Mouse (Mus musculus) G1E (cell line): ENCODE measurements around the gene Trem3. TPM values are rescaled to one million over a fixed set of nuclear protein-coding genes. Genes with fewer than 3 reads are reported as not detected.

Source experiments
- ATAC-seq: 2 replicates; pipeline ENCODE4 v1.8.0; 2016; ENCODE audit warnings: mild to moderate bottlenecking; ENCODE audit not compliant: insufficient number of reproducible peaks, poor library complexity, low FRiP score, severe bottlenecking; ENCODE audit errors: extremely low read depth
- DNase-seq: peaks from one replicate; pipeline ENCODE4 v3.0.0; 2012; ENCODE audit warnings: low spot score
- H3K27me3 ChIP-seq: 2 replicates; pipeline ENCODE4 v1.6.1; 2012; ENCODE audit warnings: mild to moderate bottlenecking, low read length, inconsistent platforms; ENCODE audit not compliant: insufficient read depth
- H3K36me3 ChIP-seq: replicated peaks from 2 replicates; pipeline ENCODE3; 2012; ENCODE audit warnings: mild to moderate bottlenecking, inconsistent platforms
- H3K4me1 ChIP-seq: 2 replicates; pipeline ENCODE4 v1.6.1; 2012; ENCODE audit warnings: low read depth, low read length, inconsistent platforms, mixed read lengths; ENCODE audit not compliant: insufficient read depth
- H3K4me3 ChIP-seq: 2 replicates; pipeline ENCODE4 v1.5.1; 2012; ENCODE audit warnings: low read depth, mild to moderate bottlenecking, inconsistent platforms, low read length, moderate library complexity, mixed read lengths
- H3K9me3 ChIP-seq: replicated peaks from 2 replicates; pipeline ENCODE4 v1.6.1; 2012; ENCODE audit warnings: inconsistent platforms
- CTCF ChIP-seq: IDR thresholded peaks from 2 replicates; pipeline ENCODE4 v1.5.1; 2012; ENCODE audit warnings: low read depth, low read length, inconsistent platforms, mixed read lengths
- GATA1 ChIP-seq: IDR thresholded peaks from 2 replicates; pipeline ENCODE4 v1.6.1; 2012; ENCODE audit warnings: borderline replicate concordance, low read length, inconsistent platforms, mixed read lengths
- GATA2 ChIP-seq: IDR thresholded peaks from 2 replicates; pipeline ENCODE4 v1.6.1; 2012; ENCODE audit warnings: low read depth, low read length, inconsistent platforms, borderline replicate concordance
- POLR2AphosphoS5 ChIP-seq: IDR thresholded peaks from 2 replicates; pipeline ENCODE4 v1.6.1; 2012; ENCODE audit warnings: low read depth, low read length, inconsistent platforms; ENCODE audit not compliant: insufficient replicate concordance
- TAL1 ChIP-seq: conservative IDR thresholded peaks from 2 replicates; pipeline ENCODE4 v1.6.1; 2012; ENCODE audit warnings: low read depth, low read length, inconsistent platforms, mixed read lengths
- polyA plus RNA-seq: library from polyadenylated mRNA; stranded (reverse); fragments of >175 nt; gene quantifications from 2 replicates; pipeline ENCODE4 v1.2.3, GENCODE M21; 2012
- total RNA-seq, 2 experiments: library from RNA; stranded (forward) in 1 of 2; stranded (reverse) in 1 of 2; fragments of 200-1000 nt in 1 of 2; fragments of >200 nt in 1 of 2; fragmentation: Nextera tagmentation in 1 of 2; gene quantifications; 2 replicates each; pipeline ENCODE4 v1.2.3; 2014 to 2017

Trem3 gene
- total and polyA plus RNA-seq, 3 experiments, result not detected

- TF ChIP-seq GATA1, result no peak
- no peak for TF ChIP-seq TAL1
- no peak for TF ChIP-seq GATA2
- TF ChIP-seq POLR2AphosphoS5, result no peak
- TF ChIP-seq CTCF, result no peak
- no peak for ATAC-seq
- Histone ChIP-seq H3K36me3 (peaks cover 35% of the 10 kb centered on the region), H3K4me3 (peak overlapping the region; percentile 76), H3K9me3 (no peaks in the 10 kb centered on the region), H3K4me1 (peaks cover 83% of the 10 kb centered on the region), H3K27me3 (no peaks in the 10 kb centered on the region)
- no peak for DNase-seq
These were observed 52.2 kb downstream of the Trem3 start for GRCm38 (mm10) chr17:48299756-48300155.

GRCm38 (mm10) chr17:48300199-48300598 is 52.6 kb downstream of the Trem3 start:
- H3K4me1 ChIP-seq, result peaks cover 85% of the 10 kb centered on the region
- ATAC-seq (peak; percentile 68), DNase-seq (peak; percentile 78)
- H3K36me3 ChIP-seq, result peaks cover 39% of the 10 kb centered on the region
- TF ChIP-seq GATA2 (no peak), GATA1 (no peak), POLR2AphosphoS5 (no peak), CTCF (no peak), TAL1 (no peak)
- peak overlapping the region; percentile 76 for H3K4me3 ChIP-seq
- H3K27me3 ChIP-seq, result no peaks in the 10 kb centered on the region
- no peaks in the 10 kb centered on the region for H3K9me3 ChIP-seq

- DNase-seq, result peak; percentile 80
- no peak for TF ChIP-seq GATA1
- no peak for TF ChIP-seq POLR2AphosphoS5
- TF ChIP-seq CTCF, result no peak
- no peak for TF ChIP-seq TAL1
- no peak for TF ChIP-seq GATA2
- Histone ChIP-seq H3K4me1 (peaks cover 80% of the 10 kb centered on the region), H3K27me3 (no peaks in the 10 kb centered on the region), H3K4me3 (peak overlapping the region; percentile 76), H3K9me3 (no peaks in the 10 kb centered on the region), H3K36me3 (peaks cover 39% of the 10 kb centered on the region)
- ATAC-seq, result peak; percentile 57
These were observed 53.3 kb downstream of the Trem3 start for GRCm38 (mm10) chr17:48300861-48301260.

- Histone ChIP-seq H3K36me3 (peaks cover 48% of the 10 kb centered on the region), H3K9me3 (no peaks in the 10 kb centered on the region), H3K4me3 (peak overlapping the region; percentile 52; the same call in 1 of the 2 replicates), H3K4me1 (peaks cover 77% of the 10 kb centered on the region), H3K27me3 (no peaks in the 10 kb centered on the region)
- ATAC-seq (no peak), DNase-seq (no peak)
- TF ChIP-seq TAL1 (no peak), POLR2AphosphoS5 (no peak), CTCF (no peak), GATA1 (no peak), GATA2 (no peak)
These were observed 54.2 kb downstream of the Trem3 start for GRCm38 (mm10) chr17:48301792-48302191.

Other genes starting within 250 kb of the Trem3 start
- not detected in 2 replicates for gene 1700122O11Rik, start 209.5 kb upstream of the Trem3 start, total RNA-seq (2014; fragmentation: Nextera tagmentation)
- gene 1700122O11Rik, start 209.5 kb upstream of the Trem3 start, total RNA-seq (2017), result not detected in 2 replicates
- not detected in 2 replicates for gene 1700122O11Rik, start 209.5 kb upstream of the Trem3 start, polyA plus RNA-seq
- gene 1700067P10Rik, start 158.5 kb upstream of the Trem3 start, total RNA-seq (2014; fragmentation: Nextera tagmentation), result not detected in 2 replicates
- gene 1700067P10Rik, start 158.5 kb upstream of the Trem3 start, total RNA-seq (2017), result 0.11 TPM in 1 of 2 replicates, not detected in the other
- gene 1700067P10Rik, start 158.5 kb upstream of the Trem3 start, polyA plus RNA-seq, result not detected in 2 replicates
- gene 9830107B12Rik, start 101.5 kb upstream of the Trem3 start, total RNA-seq (2014; fragmentation: Nextera tagmentation), result not detected in 2 replicates
- gene 9830107B12Rik, start 101.5 kb upstream of the Trem3 start, total RNA-seq (2017), result 0.29 and 0.38 TPM in 2 replicates
- gene 9830107B12Rik, start 101.5 kb upstream of the Trem3 start, polyA plus RNA-seq, result not detected in 2 replicates
- not detected in 2 replicates for gene A530064D06Rik, start 80.5 kb upstream of the Trem3 start, total RNA-seq (2014; fragmentation: Nextera tagmentation)
- gene A530064D06Rik, start 80.5 kb upstream of the Trem3 start, total RNA-seq (2017), result 0.17 and 0.27 TPM in 2 replicates
- not detected in 2 replicates for gene A530064D06Rik, start 80.5 kb upstream of the Trem3 start, polyA plus RNA-seq
- gene Trem1, start 15.0 kb upstream of the Trem3 start, total RNA-seq (2014; fragmentation: Nextera tagmentation), result not detected in 2 replicates
- 0.05 and 0.06 TPM in 2 replicates for gene Trem1, start 15.0 kb upstream of the Trem3 start, total RNA-seq (2017)
- not detected in 2 replicates for gene Trem1, start 15.0 kb upstream of the Trem3 start, polyA plus RNA-seq
- 2.3 TPM in 1 of 2 replicates, not detected in the other for gene Treml4, start 16.5 kb downstream of the Trem3 start, total RNA-seq (2014; fragmentation: Nextera tagmentation)
- gene Treml4, start 16.5 kb downstream of the Trem3 start, total RNA-seq (2017), result 1.4 and 2.2 TPM in 2 replicates
- gene Treml4, start 16.5 kb downstream of the Trem3 start, polyA plus RNA-seq, result 0.22 and 0.33 TPM in 2 replicates
- gene Treml2, start 51.7 kb downstream of the Trem3 start, total RNA-seq (2014; fragmentation: Nextera tagmentation), result 84.3 and 99.8 TPM in 2 replicates
- 63.4 and 71.0 TPM in 2 replicates for gene Treml2, start 51.7 kb downstream of the Trem3 start, total RNA-seq (2017)
- gene Treml2, start 51.7 kb downstream of the Trem3 start, polyA plus RNA-seq, result 14.3 and 15.6 TPM in 2 replicates
- gene B430306N03Rik, start 68.4 kb downstream of the Trem3 start, total RNA-seq (2014; fragmentation: Nextera tagmentation), result 1.0 and 1.7 TPM in 2 replicates
- 0.87 and 0.93 TPM in 2 replicates for gene B430306N03Rik, start 68.4 kb downstream of the Trem3 start, total RNA-seq (2017)
- gene B430306N03Rik, start 68.4 kb downstream of the Trem3 start, polyA plus RNA-seq, result 0.20 and 0.21 TPM in 2 replicates
- 0.44 and 2.3 TPM in 2 replicates for gene Trem2, start 98.6 kb downstream of the Trem3 start, total RNA-seq (2014; fragmentation: Nextera tagmentation)
- gene Trem2, start 98.6 kb downstream of the Trem3 start, total RNA-seq (2017), result 0.60 and 0.87 TPM in 2 replicates
- 1.0 and 1.3 TPM in 2 replicates for gene Trem2, start 98.6 kb downstream of the Trem3 start, polyA plus RNA-seq
- gene Treml1, start 112.1 kb downstream of the Trem3 start, total RNA-seq (2014; fragmentation: Nextera tagmentation), result not detected in 2 replicates
- 6.7 and 7.2 TPM in 2 replicates for gene Treml1, start 112.1 kb downstream of the Trem3 start, total RNA-seq (2017)
- gene Treml1, start 112.1 kb downstream of the Trem3 start, polyA plus RNA-seq, result 0.34 and 0.65 TPM in 2 replicates
- gene Nfya, start 162.1 kb downstream of the Trem3 start, total RNA-seq (2014; fragmentation: Nextera tagmentation), result 193 and 203 TPM in 2 replicates
- 22.5 and 27.4 TPM in 2 replicates for gene Nfya, start 162.1 kb downstream of the Trem3 start, total RNA-seq (2017)
- gene Nfya, start 162.1 kb downstream of the Trem3 start, polyA plus RNA-seq, result 41.1 and 43.3 TPM in 2 replicates
- gene Oard1, start 162.2 kb downstream of the Trem3 start, total RNA-seq (2014; fragmentation: Nextera tagmentation), result 34.3 and 39.8 TPM in 2 replicates
- gene Oard1, start 162.2 kb downstream of the Trem3 start, total RNA-seq (2017), result 83.4 and 91.3 TPM in 2 replicates
- gene Oard1, start 162.2 kb downstream of the Trem3 start, polyA plus RNA-seq, result 3.5 and 5.0 TPM in 2 replicates
- gene Apobec2, start 185.2 kb downstream of the Trem3 start, total RNA-seq (2014; fragmentation: Nextera tagmentation), result not detected in 2 replicates
- 0.06 and 0.11 TPM in 2 replicates for gene Apobec2, start 185.2 kb downstream of the Trem3 start, total RNA-seq (2017)
- not detected in 2 replicates for gene Apobec2, start 185.2 kb downstream of the Trem3 start, polyA plus RNA-seq
- gene Tspo2, start 203.7 kb downstream of the Trem3 start, total RNA-seq (2014; fragmentation: Nextera tagmentation), result 84.5 and 99.5 TPM in 2 replicates
- gene Tspo2, start 203.7 kb downstream of the Trem3 start, total RNA-seq (2017), result 57.0 and 61.3 TPM in 2 replicates
- 23.0 and 47.5 TPM in 2 replicates for gene Tspo2, start 203.7 kb downstream of the Trem3 start, polyA plus RNA-seq
- gene Unc5cl, start 207.1 kb downstream of the Trem3 start, total RNA-seq (2014; fragmentation: Nextera tagmentation), result 22.1 and 25.9 TPM in 2 replicates
- 15.6 and 17.6 TPM in 2 replicates for gene Unc5cl, start 207.1 kb downstream of the Trem3 start, total RNA-seq (2017)
- gene Unc5cl, start 207.1 kb downstream of the Trem3 start, polyA plus RNA-seq, result 15.9 and 16.3 TPM in 2 replicates